Mouse (Mus musculus): Measurements from ENCODE around the gene Tapbp.
"Not testable (repeated sequence)": the region's sequence is repeated elsewhere in the genome, so short reads cannot be mapped to it uniquely, and the experiment has no call there.

Gene Tapbp

GRCm38 (mm10) chr17:33915671-33916250 lies at the start of gene Tapbp, which contains the start of gene Zbtb22:
Tapbp (plus strand) TSS chr17:33915899.
Zbtb22 (plus strand) TSS chr17:33915904.
- peak; percentile 97 for DNase-seq (ENCODE audit: low read depth)

- DNase-seq (ENCODE audit: low read depth) = not testable (repeated sequence)
Measured at GRCm38 (mm10) chr17:33873537-33873936, 42.2 kb upstream of the Tapbp start, which contains the start of gene Gm7029. Gm7029 (plus strand) TSS chr17:33873837.

DNA sequence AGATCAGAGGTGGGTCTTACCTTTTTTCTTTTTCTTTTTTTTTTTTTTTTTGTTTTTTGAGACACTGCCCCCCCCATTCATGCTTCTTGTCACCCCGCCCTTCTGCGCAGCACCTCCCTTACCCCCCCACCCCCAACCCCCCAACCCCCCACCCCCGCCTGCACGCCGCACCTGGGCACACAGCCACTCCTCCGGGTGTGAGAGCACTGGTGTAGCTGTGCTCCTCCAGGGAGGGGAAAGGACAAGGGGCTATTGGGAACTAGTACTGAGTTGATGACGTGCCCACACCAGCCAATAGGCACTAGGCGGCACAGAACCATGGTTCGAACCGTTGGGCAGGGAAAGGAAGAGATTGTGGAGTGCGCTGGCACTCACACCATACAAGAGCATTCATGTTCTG lies 41.3 kb upstream of the Tapbp start:
- DNase-seq (ENCODE audit: low read depth) = no peak

GRCm38 (mm10) chr17:33875797-33876196 lies 39.9 kb upstream of the Tapbp start:
- DNase-seq (ENCODE audit: low read depth) = peak; percentile 42

- not testable (repeated sequence) for DNase-seq (ENCODE audit: low read depth)
Measured at GRCm38 (mm10) chr17:33884320-33884719, 31.4 kb upstream of the Tapbp start.

DNA sequence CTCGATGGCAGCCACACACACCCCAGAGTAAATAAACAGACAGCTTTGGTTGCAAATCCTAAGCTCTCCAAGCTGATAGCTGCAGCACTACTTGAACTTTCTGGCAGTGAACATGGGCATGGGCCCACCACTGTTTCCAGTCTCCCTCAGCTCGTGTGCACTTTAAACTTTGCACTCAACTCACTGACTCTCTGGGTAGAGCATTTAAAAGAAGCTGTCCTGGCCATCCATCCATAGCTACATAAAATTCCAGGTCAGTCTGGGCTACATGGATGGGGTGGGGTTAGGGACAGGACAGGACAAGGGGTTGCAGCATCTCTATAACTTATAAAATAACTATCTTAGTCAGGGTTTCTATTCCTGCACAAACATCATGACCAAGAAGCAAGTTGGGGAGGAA lies 27.9 kb upstream of the Tapbp start:
- DNase-seq (ENCODE audit: low read depth) = not testable (repeated sequence)

DNA sequence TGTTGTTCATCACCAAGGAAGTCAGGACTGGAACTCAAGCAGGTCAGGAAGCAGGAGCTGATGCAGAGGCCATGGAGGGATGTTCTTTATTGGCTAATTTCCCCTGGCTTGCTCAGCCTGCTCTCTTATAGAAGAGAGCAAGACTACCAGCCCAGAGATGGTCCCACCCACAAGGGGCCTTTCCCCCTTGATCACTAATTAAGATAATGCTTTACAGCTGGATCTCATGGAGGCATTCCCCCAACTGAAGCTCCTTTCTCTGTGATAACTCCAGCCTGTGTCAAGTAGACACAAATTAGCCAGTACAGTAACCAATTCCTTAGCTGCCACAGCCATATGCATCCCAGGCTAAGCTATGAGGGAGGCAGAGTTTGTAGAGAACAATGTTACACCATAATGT lies 27.5 kb upstream of the Tapbp start:
- DNase-seq (ENCODE audit: low read depth) = not testable (repeated sequence)

DNA sequence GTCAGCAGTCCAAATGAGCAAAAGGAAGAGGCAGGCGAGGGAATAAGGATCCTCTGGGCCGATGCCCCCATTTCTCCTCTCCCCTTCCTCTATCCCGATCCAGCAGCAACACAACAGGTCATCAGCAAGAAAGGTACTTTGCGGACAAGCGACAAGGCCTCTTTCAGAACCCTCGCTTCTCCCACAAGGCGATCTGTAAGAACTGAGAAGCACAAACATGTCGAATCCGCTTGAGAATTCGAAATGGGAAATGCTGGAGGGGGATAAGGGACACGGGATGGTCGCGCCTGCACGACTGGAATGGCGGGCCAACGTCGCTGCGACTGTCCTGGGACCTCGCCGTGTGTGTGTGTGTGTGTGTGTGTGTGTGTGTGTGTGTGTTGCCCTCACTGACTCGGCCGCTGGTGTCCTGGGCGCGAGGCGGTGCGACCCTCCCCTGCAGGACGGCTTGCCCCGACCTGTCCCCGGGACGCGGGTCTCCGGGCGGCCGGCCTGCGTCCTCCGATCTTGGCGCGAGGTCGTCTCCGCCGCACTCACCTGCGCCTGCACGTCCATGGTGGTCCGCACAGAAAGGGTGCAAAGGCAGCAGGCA lies 25.7 kb upstream of the Tapbp start:
- peak; percentile 43 for DNase-seq (ENCODE audit: low read depth)

- peak; percentile 100 for DNase-seq (ENCODE audit: low read depth)
Measured at GRCm38 (mm10) chr17:33890533-33891059, 25.1 kb upstream of the Tapbp start, which contains the start of gene Kifc1. Kifc1 (minus strand) TSS chr17:33890661.

DNA sequence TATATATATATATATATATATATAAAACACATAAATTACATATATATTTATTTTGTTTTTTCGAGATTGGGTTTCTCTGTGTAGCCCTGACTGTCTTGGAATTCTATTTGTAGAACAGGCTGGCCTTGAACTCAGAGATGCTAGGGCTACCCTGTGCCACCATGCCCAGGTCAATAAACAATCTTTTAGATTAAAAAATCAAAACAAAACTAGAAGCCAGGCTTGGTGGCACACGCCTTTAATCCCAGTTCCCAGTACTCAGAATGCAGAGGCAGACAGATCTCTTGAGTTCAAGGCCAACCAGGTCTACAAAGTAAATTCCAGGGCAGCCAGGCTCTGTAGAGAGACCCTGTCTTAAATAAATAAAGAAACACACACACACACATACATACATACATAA lies 24.3 kb upstream of the Tapbp start:
- peak; percentile 33 for DNase-seq (ENCODE audit: low read depth)

DNA sequence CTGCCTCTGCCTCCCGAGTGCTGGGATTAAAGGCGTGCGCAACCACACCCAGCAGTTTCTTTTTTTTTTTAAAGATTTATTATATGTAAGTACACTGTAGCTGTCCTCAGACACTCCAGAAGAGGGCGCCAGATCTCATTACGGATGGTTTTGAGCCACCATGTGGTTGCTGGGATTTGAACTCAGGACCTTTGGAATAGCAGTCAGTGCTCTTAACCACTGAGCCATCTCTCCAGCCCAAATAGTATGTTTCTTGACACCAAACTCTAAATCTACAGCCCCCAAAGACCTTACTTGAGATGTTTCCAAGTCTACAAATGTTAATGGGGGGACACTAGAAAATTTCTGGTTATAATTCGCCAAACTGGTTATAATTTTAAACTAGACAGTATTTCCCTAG lies 23.8 kb upstream of the Tapbp start:
- peak; percentile 28 for DNase-seq (ENCODE audit: low read depth)

GRCm38 (mm10) chr17:33892429-33892828 lies 23.3 kb upstream of the Tapbp start:
- DNase-seq (ENCODE audit: low read depth) = no peak

GRCm38 (mm10) chr17:33893011-33893410 lies 22.7 kb upstream of the Tapbp start:
- DNase-seq (ENCODE audit: low read depth) = not testable (repeated sequence)

GRCm38 (mm10) chr17:33897114-33897794 lies 18.4 kb upstream of the Tapbp start:
- peak; percentile 95 for DNase-seq (ENCODE audit: low read depth)

GRCm38 (mm10) chr17:33898193-33898592 lies 17.5 kb upstream of the Tapbp start:
- DNase-seq (ENCODE audit: low read depth) = not testable (repeated sequence)

- no peak for DNase-seq (ENCODE audit: low read depth)
Measured at GRCm38 (mm10) chr17:33899642-33900041, 16.1 kb upstream of the Tapbp start.

GRCm38 (mm10) chr17:33900281-33900988 lies 15.3 kb upstream of the Tapbp start:
- DNase-seq (ENCODE audit: low read depth) = no peak

GRCm38 (mm10) chr17:33900989-33901314 lies 14.7 kb upstream of the Tapbp start:
- no peak for DNase-seq (ENCODE audit: low read depth)

DNA sequence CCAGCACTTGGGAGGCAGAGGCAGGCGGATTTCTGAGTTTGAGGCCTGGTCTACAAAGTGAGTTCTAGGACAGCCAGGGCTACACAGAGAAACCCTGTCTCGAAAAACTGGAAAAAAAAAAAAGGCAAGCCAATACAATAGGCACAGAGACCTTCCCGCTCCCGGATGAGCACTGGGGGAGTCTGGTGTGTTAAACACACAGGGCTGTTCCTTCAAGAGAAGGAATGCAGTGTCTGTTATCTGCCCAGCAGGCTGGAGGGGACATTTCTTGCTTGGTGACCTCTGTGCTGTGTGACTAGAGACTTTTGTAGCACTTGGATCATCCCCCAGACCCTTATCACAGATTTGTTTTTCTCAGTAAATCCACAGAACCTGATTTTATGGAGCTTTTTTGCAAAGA lies 14.0 kb upstream of the Tapbp start:
- peak; percentile 28 for DNase-seq (ENCODE audit: low read depth)

DNA sequence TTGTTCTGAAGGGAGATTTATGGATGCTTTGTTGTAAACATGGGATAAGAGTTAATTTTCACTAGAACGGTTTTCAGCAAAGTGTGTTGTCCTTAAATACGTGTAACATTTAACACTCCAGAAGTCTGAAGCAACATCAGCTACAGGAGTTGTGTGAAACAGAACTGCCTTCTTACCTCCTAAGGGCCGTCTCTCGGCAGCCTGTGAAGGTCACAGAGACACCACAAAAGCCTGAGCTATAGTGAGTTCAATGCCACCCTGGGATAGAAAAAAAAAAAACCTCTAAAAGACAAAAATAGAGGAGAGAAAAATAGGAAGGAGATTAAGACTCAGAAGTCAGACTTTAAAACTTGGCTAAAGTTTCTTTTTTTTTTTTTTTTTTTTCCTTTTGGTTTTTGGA lies 13.6 kb upstream of the Tapbp start:
- DNase-seq (ENCODE audit: low read depth) = peak; percentile 51

GRCm38 (mm10) chr17:33902491-33902890 lies 13.2 kb upstream of the Tapbp start:
- peak; percentile 74 for DNase-seq (ENCODE audit: low read depth)

DNA sequence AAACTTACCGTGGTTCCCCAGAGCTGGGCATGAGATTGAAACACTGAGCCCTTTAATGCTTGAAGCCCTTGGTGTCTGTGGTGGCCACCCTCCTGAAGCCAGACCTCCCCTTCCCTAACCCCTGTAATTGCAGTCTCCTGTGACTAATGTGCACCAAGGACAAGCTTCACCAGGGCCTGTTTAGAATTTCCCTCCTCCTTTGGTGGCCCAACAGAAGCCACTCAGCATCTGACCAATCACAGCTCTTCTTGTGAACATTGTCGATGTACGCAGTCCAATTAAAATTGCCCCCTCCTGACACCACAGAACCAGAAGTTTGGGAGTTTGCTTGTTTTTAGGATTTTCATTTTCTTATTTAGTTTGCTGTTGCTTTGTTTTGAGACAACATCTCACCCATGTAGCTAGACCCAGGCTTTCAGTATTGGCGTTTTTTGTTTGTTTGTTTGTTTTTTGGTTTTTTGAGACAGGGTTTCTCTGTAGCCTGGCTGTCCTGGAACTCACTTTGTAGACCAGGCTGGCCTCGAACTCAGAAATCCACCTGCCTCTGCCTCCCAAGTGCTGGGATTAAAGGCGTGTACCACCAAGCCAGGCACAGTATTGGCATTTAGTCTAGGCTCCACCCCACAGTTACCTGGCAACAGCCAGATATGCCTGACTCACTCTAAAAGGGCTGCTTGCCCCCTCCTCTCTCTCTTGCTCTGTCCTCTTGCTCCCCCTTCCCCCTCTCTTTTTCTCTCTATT lies 11.6 kb upstream of the Tapbp start:
- peak; percentile 55 for DNase-seq (ENCODE audit: low read depth)
